Mouse (Mus musculus): ENCODE data around the gene Gm16451.
"Not testable (repeated sequence)": the region's sequence is repeated elsewhere in the genome, so short reads cannot be mapped to it uniquely, and the experiment has no call there.

Gene Gm16451

DNA sequence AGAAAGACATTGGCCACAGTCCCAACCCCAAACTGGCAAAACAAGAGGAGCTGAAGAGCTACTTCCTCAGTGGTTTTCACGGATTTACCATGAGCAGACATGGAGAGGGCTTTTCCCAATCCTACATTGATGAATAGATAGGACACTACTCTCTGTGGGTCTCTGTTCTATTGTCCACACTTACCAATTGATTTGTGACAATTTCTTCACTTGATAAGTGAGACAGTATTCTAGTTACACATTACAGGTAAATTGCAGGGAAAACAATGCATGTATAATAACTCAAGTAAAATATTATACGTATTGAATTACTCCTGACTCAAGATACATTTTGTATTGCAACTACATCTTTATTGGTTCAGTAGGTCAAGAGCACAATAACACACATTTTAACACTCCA lies at the start of gene Gm16451:
TSS of gene Gm16451 (minus strand) at position 101 of the 400 bp plus-strand sequence.
- DNase-seq = not testable (repeated sequence)

DNA sequence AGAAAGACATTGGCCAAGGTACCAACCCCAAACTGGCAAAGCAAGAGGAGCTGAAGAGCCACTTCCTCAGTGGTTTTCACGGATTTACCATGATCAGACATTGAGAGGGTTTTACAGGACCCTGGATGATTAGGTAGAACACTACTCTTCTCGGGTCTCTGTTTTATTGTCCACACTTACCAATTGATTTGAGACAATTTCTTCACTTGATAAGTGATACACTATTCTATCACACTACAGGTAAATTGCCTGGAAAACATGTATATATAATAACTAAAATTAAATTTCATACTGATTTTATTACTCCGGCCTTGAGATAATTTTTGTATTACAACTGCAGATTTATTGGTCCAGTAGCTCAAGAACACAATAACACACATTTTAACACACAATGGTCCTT lies 45.9 kb upstream of the Gm16451 start, which contains the start of gene Vmn1r142:
TSS of gene Vmn1r142 (minus strand) at position 101 of the 400 bp plus-strand sequence.
- DNase-seq = not testable (repeated sequence)

- not testable (repeated sequence) for DNase-seq
Observed at GRCm38 (mm10) chr7:22134641-22135040, 16.6 kb upstream of the Gm16451 start, which contains the start of gene Gm10666. Gene Gm10666, minus strand, starts transcription at chr7:22134741.

DNA sequence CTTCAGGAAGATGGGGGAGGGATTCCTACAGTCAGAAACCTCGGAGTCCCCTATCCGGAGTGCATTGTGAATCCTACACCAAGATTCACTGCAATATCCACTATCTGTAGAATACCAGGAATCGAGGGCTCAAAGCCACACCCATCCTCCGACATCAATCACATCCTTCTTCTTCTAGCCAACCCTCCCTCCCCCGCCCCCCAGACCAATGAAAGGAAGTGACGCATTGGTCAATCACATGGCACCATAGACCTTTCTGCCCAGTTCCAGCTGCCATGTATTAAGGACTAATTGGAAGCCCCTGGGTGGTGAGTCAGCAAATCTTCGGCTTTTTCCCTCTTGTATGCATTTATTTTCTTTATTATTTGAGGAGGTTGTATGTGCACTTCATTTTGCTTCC lies 49.3 kb downstream of the Gm16451 start, which contains the start of gene Vmn1r139:
TSS of gene Vmn1r139 (plus strand) at position 301 of the 400 bp plus-strand sequence.
- DNase-seq = not testable (repeated sequence)

Data from kidney, postnatal 36 days (tissue).